Mouse (Mus musculus): Measurements from ENCODE around the gene Acer1.

DNA sequence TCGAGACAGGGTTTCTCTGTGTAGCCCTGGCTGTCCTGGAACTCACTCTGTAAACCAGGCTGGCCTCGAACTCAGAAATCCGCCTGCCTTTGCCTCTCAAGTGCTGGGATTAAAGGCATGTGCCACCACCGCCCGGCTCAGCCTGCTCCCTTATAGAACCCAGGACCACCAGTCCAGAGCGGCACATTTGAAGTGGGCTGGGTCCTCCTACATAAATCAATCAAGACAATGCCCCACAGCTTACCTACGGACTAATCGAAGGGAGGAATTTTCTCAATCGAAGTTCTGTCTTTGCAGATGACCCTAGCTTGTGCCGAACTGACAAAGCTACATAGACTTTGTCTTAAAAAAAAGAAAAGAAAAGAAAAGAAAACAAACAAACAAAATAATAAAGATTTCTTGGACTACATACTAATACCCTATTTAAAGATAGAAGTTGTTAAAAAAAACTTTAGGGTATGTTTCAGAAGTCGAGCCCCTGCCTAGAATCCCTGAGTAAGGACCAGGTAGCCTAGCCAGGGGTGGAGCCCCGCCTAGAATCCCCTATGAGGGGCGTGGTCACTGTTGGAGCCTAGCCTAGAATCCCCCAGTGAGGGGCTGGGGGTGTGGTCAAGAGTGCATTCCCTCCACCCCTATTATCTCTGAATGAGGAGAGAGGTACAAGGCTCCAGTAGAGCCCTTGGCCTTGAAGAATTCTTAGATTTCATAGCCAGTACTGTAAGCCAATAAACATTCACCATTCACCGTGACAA lies 7.8 kb downstream of the Acer1 start:
- no peak for TF ChIP-seq CTCF (IDR thresholded peaks at IDR 0.05; ENCODE audit: control insufficient read depth, insufficient read depth, insufficient read length)
- TF ChIP-seq MYOG (IDR thresholded peaks at IDR 0.05; ENCODE audit: control insufficient read depth, extremely low read depth, insufficient read length), result no peak
- no peak for TF ChIP-seq MYOD1 (IDR thresholded peaks at IDR 0.05; ENCODE audit: control insufficient read depth, insufficient read length, low read depth)
- no peak for TF ChIP-seq USF1 (IDR thresholded peaks at IDR 0.05; ENCODE audit: low read depth)
- no peak for TF ChIP-seq MAX (IDR thresholded peaks at IDR 0.05)

Measured in C2C12 (cell line).